Mouse (Mus musculus): ENCODE data around the gene Ddit4.

The Ddit4 gene

DNA sequence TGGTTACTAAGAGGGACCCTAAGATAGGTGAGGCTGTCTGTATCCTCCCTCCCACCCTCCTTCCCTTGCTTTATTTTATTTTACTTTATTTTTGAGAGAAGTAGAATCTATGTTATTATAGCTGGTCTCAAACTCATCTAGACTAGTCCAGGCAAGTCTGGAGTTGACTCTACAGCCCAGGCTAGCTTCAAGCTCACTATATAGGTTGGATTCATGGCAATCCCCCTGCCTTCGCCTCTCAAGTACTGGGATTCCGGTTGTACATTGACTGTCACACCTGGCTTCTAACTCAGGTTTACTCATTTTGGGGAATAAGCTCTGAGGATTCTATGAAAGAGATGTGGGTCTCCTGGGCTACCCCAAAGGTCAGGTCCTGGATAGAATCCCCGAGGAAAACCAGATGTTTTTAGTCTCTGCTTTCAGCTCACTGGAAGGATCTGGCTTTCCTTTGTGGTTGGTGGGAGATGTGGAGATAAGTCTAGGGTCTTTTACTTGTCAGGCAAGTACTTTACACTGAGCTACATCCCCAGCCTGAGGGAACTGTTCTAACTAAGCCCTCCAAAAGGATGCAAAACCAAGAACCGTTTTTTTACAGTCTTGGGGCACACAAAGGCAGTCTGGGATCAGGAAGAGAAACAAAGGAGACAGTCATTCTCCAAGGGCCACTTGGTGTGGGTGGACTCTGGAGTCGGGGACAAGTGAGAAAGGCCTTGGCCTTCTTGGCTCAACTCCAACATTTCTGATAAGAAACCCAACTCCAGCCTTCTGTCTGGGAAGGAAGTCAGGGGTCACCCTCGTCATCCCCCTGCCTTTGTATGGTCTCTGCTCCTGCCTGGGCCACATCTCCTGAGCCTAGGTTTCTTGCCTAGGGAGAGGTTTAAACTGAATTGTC, 3.0 kb downstream of the Ddit4 start:
- DNase-seq (ENCODE audit: low spot score): no peak

GRCm38 (mm10) chr10:59947296-59948073, 4.1 kb downstream of the Ddit4 start:
- no peak for DNase-seq (ENCODE audit: low spot score)

DNA sequence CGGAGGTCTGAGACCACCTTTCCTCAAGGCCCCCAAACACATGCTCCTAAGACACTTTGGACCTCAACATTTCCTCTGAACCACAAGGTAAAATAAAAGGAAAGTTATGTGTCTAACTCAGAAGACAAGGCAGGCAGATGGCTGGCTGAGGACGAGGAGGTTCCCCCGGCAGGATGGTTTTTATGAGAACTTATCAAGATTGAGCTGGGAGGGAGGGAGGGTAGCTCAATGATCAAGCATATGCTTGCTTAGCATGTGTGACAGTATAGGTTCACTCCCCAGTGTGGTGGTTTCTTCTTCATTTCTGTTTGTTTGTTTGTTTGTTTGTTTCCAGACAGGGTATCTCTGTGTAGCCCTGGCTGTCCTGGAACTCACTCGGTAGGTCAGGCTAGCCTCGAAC, 5.3 kb downstream of the Ddit4 start:
- no peak for DNase-seq (ENCODE audit: low spot score)

DNA sequence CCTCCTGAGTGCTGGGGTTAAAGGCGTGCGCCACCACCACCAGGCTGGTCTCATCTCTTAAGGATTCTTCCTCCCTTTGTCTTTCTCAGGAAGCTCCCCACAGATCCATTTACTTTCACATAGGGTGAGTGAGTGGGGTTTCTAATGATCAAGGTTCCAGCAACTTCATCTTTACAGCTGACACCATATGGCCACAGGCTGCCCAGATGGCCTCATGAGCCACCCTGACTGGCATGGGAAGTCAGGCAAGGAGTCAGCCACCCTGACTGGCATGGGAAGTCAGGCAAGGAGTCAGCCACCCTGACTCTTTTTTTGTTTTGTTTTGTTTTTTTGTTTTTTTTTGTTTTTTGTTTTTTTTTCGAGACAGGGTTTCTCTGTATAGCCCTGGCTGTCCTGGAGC, 6.2 kb downstream of the Ddit4 start:
- no peak for DNase-seq (ENCODE audit: low spot score)

DNA sequence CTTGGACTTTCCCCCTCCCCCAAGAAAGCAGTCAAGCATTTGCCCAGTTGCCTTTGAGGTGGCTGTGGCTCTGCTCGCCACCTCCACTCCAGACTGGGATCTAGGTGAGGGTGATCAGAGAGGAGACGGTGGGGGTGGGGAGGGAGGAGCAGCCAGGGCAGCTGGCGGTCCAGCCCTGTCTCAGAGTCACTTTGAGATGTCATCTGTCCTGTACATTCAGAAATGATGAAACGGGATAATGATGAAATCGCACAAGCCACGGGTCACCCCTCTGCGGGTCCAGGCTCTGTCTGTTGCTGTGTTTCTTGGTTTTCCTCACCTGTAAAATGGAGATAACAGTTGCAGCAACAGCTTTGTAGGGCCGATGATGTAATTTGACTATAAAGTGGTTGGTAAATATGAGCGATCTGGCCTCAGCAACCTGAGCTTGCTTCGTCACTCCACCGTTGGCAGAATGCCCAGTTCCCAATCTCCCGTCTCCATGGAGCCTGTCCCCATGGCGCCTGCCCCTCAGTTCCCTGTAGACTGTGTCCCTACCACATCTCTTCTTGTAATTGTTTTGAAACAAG, 8.1 kb downstream of the Ddit4 start:
- DNase-seq (ENCODE audit: low spot score): no peak

GRCm38 (mm10) chr10:59942847-59943420, 8.7 kb downstream of the Ddit4 start:
- DNase-seq (ENCODE audit: low spot score): no peak

- no peak for DNase-seq (ENCODE audit: low spot score)
These were observed 9.3 kb downstream of the Ddit4 start for GRCm38 (mm10) chr10:59942281-59942846.

DNA sequence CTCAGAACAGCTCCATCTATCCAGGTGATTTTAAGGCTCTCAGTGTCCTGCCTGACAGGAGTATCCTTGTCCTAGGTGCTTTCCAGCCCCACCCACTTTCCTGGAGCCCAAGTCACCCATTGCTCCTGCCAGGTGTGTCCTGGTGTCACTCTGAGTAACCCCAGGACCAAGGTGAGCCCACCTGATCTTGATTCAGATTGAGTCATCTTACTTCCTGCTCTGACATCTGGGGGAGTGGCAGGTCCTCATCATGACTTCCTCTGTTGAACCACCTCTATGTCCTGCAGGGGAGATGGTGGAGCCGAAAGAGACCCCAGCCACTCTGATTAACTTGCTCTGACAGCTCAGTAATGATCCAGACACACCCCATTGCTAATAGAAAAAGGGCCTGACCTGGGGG, 12.6 kb downstream of the Ddit4 start:
- DNase-seq (ENCODE audit: low spot score): no peak

GRCm38 (mm10) chr10:59938662-59939061, 13.0 kb downstream of the Ddit4 start:
- no peak for DNase-seq (ENCODE audit: low spot score)

GRCm38 (mm10) chr10:59936058-59936856, 15.4 kb downstream of the Ddit4 start:
- DNase-seq (ENCODE audit: low spot score): no peak

DNA sequence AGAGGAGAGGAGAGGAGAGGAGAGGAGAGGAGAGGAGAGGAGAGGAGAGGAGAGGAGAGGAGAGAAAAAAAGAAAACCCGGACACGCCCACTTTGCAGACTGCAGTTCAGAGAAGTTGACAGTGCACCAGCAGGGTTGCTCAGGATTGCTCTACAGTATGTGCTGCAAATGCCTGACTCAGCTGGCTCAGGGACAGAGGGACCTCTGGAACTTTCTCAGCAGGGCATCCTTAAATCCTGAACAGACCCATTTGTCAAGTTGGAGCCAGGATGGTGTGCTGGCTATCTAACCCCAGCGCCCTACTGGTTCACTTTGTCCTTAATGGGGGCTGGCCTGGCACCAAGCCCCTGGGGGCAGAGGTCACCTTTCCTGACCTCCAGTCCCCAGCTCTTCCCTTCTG, 17.6 kb downstream of the Ddit4 start:
- no peak for DNase-seq (ENCODE audit: low spot score)

DNA sequence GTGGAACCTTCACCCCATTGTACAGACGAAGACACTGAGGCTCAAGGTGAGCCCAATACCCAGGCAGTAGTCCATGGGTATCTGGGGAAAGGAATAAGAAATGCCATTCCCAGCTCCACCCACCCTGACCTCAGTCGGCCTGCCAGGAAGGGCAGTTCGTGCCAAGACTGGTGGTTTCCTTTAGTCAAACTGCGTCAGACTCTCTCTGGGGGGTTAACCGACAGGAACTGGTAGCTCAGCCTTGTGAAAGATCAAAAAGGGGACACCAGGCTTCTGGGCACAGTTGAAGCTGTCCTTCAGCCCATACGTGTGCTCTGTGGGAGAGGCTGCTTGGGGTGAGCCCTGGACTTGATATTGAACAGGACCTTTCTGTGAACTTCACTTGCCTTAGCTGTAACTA, 19.1 kb downstream of the Ddit4 start:
- no peak for DNase-seq (ENCODE audit: low spot score)

DNA sequence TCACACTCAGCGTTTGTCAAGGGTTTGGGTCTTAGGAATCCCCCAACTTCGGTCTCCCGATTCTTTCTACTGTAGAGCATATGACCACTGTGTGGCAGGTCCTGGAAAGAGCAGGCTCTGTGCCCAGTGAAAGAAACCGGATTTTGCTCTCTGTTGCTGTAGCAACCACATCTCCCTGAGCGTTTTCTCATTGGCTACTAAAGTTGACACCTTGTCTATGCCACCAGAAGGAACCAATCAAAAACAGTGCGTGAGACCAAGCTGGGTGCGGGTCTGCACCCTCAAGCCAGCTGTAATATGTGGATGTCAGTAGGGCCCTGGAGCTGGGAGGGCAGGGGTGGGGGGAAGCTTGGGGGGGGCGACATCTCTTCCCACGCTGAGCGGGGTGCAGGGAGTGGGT, 20.6 kb downstream of the Ddit4 start:
- DNase-seq (ENCODE audit: low spot score): no peak

GRCm38 (mm10) chr10:59929205-59929604, 22.4 kb downstream of the Ddit4 start:
- no peak for DNase-seq (ENCODE audit: low spot score)

GRCm38 (mm10) chr10:59924305-59924704, 27.3 kb downstream of the Ddit4 start:
- no peak for DNase-seq (ENCODE audit: low spot score)

GRCm38 (mm10) chr10:59923493-59923892, 28.1 kb downstream of the Ddit4 start:
- DNase-seq (ENCODE audit: low spot score): no peak

DNA sequence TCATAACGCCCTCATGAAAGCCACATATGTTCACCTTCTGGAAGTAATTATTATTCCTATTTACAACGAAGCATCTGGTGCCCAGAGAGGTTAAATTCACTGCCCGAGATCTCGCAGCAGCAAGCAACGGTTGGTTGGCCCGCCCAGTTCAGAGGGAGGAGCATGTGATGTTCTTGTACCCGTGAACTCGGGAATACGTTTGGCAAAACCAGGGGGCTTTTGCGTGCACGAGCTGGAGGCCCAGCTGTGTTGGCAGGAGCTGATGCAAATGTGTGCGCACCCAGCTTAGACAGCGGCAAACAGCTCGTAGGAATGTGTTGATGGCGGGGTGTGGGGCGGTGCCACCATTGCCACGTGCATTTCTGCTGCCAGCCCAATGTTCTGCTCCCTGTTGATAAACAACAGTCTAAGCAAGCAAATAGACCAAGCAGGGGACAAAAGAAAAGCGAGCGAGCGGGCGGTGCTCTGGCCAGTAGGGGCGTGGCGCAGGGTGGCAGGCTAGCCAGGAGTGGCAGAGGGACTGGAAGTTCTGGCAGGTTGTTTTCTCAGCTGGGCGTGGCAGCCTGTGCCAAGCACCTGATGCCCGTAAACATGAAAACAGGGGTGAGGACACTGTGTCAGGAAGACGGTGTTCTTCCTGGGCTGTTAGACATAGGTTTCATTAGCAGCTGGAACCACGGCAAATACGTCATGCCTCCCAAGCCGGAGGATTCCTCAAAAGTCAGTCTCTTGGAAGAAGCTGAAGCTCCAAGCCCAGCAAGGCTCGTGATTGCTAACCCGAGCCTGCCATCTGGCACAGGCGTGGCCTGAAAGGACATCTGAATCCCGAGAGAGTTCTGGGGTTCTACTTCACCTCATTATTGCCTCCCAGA, 30.6 kb downstream of the Ddit4 start:
- DNase-seq (ENCODE audit: low spot score): no peak

DNA sequence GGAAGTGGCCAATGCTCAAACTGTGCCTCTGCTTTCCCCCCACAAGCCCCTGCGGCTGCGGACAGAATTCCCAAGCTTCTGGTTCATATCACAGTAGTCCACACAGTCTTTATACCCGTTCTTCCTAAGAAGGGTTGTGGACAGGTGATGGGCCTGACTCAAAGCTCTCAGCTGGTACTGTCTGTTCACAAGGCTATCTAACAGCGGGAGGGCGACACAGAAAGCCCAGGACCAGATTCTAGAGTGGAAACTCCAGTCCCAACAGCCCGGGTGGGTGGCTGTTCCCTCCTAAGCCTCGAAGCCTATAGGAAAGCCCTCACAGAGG, 31.2 kb downstream of the Ddit4 start:
- no peak for DNase-seq (ENCODE audit: low spot score)

DNA sequence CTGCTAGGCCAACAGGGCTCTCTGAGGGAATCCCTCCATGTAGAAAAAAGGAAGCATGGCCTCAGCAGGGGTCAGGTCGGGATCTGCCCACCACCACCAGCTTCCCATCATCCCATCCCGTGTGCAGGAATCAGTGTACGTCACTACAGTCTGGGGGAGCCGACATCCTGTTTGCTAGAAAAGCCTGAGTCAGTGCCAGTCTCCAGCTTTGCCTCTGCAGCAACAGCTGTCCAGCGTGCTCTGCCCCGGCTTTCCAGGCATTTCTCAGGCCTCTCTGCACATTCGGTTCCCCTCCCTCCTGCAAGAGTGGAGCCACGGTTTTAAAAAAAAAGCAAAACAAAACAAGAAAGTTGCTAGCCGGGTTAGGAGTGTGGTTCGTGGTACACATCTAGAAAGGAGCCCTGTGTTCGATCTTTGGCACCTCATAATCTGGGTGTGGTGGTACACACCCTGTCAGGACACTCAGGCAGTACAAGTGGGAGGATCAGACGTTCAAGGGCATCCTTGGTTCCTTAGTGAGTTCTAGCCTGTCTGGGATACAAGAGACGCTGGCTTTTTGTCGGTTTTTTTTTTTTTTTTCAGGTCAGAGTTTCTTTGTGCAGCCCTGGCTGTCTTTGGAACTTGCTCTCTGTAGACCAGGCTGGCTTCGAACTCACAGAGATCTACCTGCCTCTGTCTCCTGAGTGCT, 32.0 kb downstream of the Ddit4 start:
- DNase-seq (ENCODE audit: low spot score): no peak

- no peak for DNase-seq (ENCODE audit: low spot score)
These were observed 33.5 kb downstream of the Ddit4 start for GRCm38 (mm10) chr10:59918111-59918510.

Measured in layer of hippocampus, adult 9-10 months (tissue).